Mouse (Mus musculus) testis, adult 2 months (tissue): ENCODE measurements around the gene Sucnr1.

ENCODE experiments used
- CTCF ChIP-seq: fragments of 200-500 bp; IDR thresholded peaks from 2 replicates; pipeline ENCODE4 v1.5.1; 2012; ENCODE audit warnings: low read depth, mild to moderate bottlenecking, inconsistent platforms, low read length, moderate library complexity; ENCODE audit not compliant: control insufficient read depth, insufficient read depth, insufficient replicate concordance
- POLR2A ChIP-seq: fragments of 200-500 bp; IDR thresholded peaks from 2 replicates; pipeline ENCODE4 v1.6.1; 2012; ENCODE audit warnings: low read depth, mild to moderate bottlenecking, inconsistent platforms, low read length, moderate library complexity; ENCODE audit not compliant: control insufficient read depth

GRCm38 (mm10) chr3:60085729-60086128, 4.1 kb downstream of the Sucnr1 start:
- TF ChIP-seq CTCF (no peak), POLR2A (no peak)
